Mouse (Mus musculus) erythroid progenitor cell, adult 5-6 weeks (primary cell): Measurements from ENCODE around the gene Pih1d1. TPM values are rescaled to one million over a fixed set of nuclear protein-coding genes. Genes with fewer than 3 reads are reported as not detected.

Source experiments
- total RNA-seq, 2 experiments: library from RNA; stranded (forward) in 1 of 2; stranded (reverse) in 1 of 2; fragments of 150-400 nt in 1 of 2; fragments of 186-747, 209-891 nt in 1 of 2; gene quantifications; 2 replicates each; pipeline versions ENCODE4 v1.2.3 to v1.2.4; 2015 to 2017; ENCODE audit warnings: low replicate concordance in 2 of 2

Pih1d1 gene
- total RNA-seq, 2 experiments from 2014 or later, result 8.7 to 96.4 TPM

Other genes starting within 250 kb of the Pih1d1 start
Only the 30 nearest of the 32 such genes appear.
- gene Tsks, start 211.1 kb upstream of the Pih1d1 start, total RNA-seq (2015; ENCODE audit: low replicate concordance), result not detected in 2 replicates
- gene Tsks, start 211.1 kb upstream of the Pih1d1 start, total RNA-seq (2017; ENCODE audit: low replicate concordance), result not detected in 2 replicates
- 1.1 TPM in 1 of 2 replicates, not detected in the other for gene Cpt1c, start 179.5 kb upstream of the Pih1d1 start, total RNA-seq (2015; ENCODE audit: low replicate concordance)
- 1.7 TPM in 1 of 2 replicates, not detected in the other for gene Cpt1c, start 179.5 kb upstream of the Pih1d1 start, total RNA-seq (2017; ENCODE audit: low replicate concordance)
- 17.3 and 28.9 TPM in 2 replicates for gene Prmt1, start 167.7 kb upstream of the Pih1d1 start, total RNA-seq (2015; ENCODE audit: low replicate concordance)
- gene Prmt1, start 167.7 kb upstream of the Pih1d1 start, total RNA-seq (2017; ENCODE audit: low replicate concordance), result 2.3 and 25.4 TPM in 2 replicates
- gene Irf3, start 156.7 kb upstream of the Pih1d1 start, total RNA-seq (2015; ENCODE audit: low replicate concordance), result 50.7 and 80.7 TPM in 2 replicates
- gene Irf3, start 156.7 kb upstream of the Pih1d1 start, total RNA-seq (2017; ENCODE audit: low replicate concordance), result 44.2 and 62.0 TPM in 2 replicates
- 6.3 and 10.1 TPM in 2 replicates for gene Bcl2l12, start 155.6 kb upstream of the Pih1d1 start, total RNA-seq (2015; ENCODE audit: low replicate concordance)
- 3.6 and 8.7 TPM in 2 replicates for gene Bcl2l12, start 155.6 kb upstream of the Pih1d1 start, total RNA-seq (2017; ENCODE audit: low replicate concordance)
- gene Scaf1, start 137.9 kb upstream of the Pih1d1 start, total RNA-seq (2015; ENCODE audit: low replicate concordance), result 20.9 and 30.2 TPM in 2 replicates
- 15.8 and 31.6 TPM in 2 replicates for gene Scaf1, start 137.9 kb upstream of the Pih1d1 start, total RNA-seq (2017; ENCODE audit: low replicate concordance)
- 15.9 and 24.1 TPM in 2 replicates for gene Rras, start 136.3 kb upstream of the Pih1d1 start, total RNA-seq (2015; ENCODE audit: low replicate concordance)
- 0.90 TPM in 1 of 2 replicates, not detected in the other for gene Rras, start 136.3 kb upstream of the Pih1d1 start, total RNA-seq (2017; ENCODE audit: low replicate concordance)
- gene Prr12, start 101.4 kb upstream of the Pih1d1 start, total RNA-seq (2015; ENCODE audit: low replicate concordance), result 3.6 and 6.7 TPM in 2 replicates
- 0.13 and 0.23 TPM in 2 replicates for gene Prr12, start 101.4 kb upstream of the Pih1d1 start, total RNA-seq (2017; ENCODE audit: low replicate concordance)
- gene Nosip, start 91.9 kb upstream of the Pih1d1 start, total RNA-seq (2015; ENCODE audit: low replicate concordance), result 24.5 and 30.6 TPM in 2 replicates
- 32.7 and 54.0 TPM in 2 replicates for gene Nosip, start 91.9 kb upstream of the Pih1d1 start, total RNA-seq (2017; ENCODE audit: low replicate concordance)
- gene Prrg2, start 91.6 kb upstream of the Pih1d1 start, total RNA-seq (2015; ENCODE audit: low replicate concordance), result 2.9 and 8.8 TPM in 2 replicates
- 0.91 and 6.8 TPM in 2 replicates for gene Prrg2, start 91.6 kb upstream of the Pih1d1 start, total RNA-seq (2017; ENCODE audit: low replicate concordance)
- 1.1 and 8.8 TPM in 2 replicates for gene Rcn3, start 62.1 kb upstream of the Pih1d1 start, total RNA-seq (2015; ENCODE audit: low replicate concordance)
- 1.9 and 4.0 TPM in 2 replicates for gene Rcn3, start 62.1 kb upstream of the Pih1d1 start, total RNA-seq (2017; ENCODE audit: low replicate concordance)
- 10.5 TPM in 2 replicates for gene Fcgrt, start 50.5 kb upstream of the Pih1d1 start, total RNA-seq (2015; ENCODE audit: low replicate concordance)
- gene Fcgrt, start 50.5 kb upstream of the Pih1d1 start, total RNA-seq (2017; ENCODE audit: low replicate concordance), result 8.3 and 9.7 TPM in 2 replicates
- gene Rps11, start 29.9 kb upstream of the Pih1d1 start, total RNA-seq (2015; ENCODE audit: low replicate concordance), result 694 and 736 TPM in 2 replicates
- 189 and 313 TPM in 2 replicates for gene Rps11, start 29.9 kb upstream of the Pih1d1 start, total RNA-seq (2017; ENCODE audit: low replicate concordance)
- 918 and 1,040 TPM in 2 replicates for gene Rpl13a, start 25.5 kb upstream of the Pih1d1 start, total RNA-seq (2015; ENCODE audit: low replicate concordance)
- 765 and 800 TPM in 2 replicates for gene Rpl13a, start 25.5 kb upstream of the Pih1d1 start, total RNA-seq (2017; ENCODE audit: low replicate concordance)
- gene Gm45713, start 18.1 kb upstream of the Pih1d1 start, total RNA-seq (2015; ENCODE audit: low replicate concordance), result not detected in 2 replicates
- gene Gm45713, start 18.1 kb upstream of the Pih1d1 start, total RNA-seq (2017; ENCODE audit: low replicate concordance), result 0.98 and 2.3 TPM in 2 replicates
- 3.6 and 17.2 TPM in 2 replicates for gene Flt3l, start 17.9 kb upstream of the Pih1d1 start, total RNA-seq (2015; ENCODE audit: low replicate concordance)
- 0.23 and 4.5 TPM in 2 replicates for gene Flt3l, start 17.9 kb upstream of the Pih1d1 start, total RNA-seq (2017; ENCODE audit: low replicate concordance)
- 24.5 and 29.3 TPM in 2 replicates for gene Aldh16a1, start 281 bp downstream of the Pih1d1 start, total RNA-seq (2015; ENCODE audit: low replicate concordance)
- 12.4 and 14.1 TPM in 2 replicates for gene Aldh16a1, start 281 bp downstream of the Pih1d1 start, total RNA-seq (2017; ENCODE audit: low replicate concordance)
- gene Slc17a7, start 9.6 kb downstream of the Pih1d1 start, total RNA-seq (2015; ENCODE audit: low replicate concordance), result not detected in 2 replicates
- not detected in 2 replicates for gene Slc17a7, start 9.6 kb downstream of the Pih1d1 start, total RNA-seq (2017; ENCODE audit: low replicate concordance)
- not detected in 2 replicates for gene Gfy, start 25.3 kb downstream of the Pih1d1 start, total RNA-seq (2015; ENCODE audit: low replicate concordance)
- not detected in 2 replicates for gene Gfy, start 25.3 kb downstream of the Pih1d1 start, total RNA-seq (2017; ENCODE audit: low replicate concordance)
- not detected in 2 replicates for gene Pth2, start 26.7 kb downstream of the Pih1d1 start, total RNA-seq (2015; ENCODE audit: low replicate concordance)
- not detected in 2 replicates for gene Pth2, start 26.7 kb downstream of the Pih1d1 start, total RNA-seq (2017; ENCODE audit: low replicate concordance)
- gene Ccdc155, start 50.6 kb downstream of the Pih1d1 start, total RNA-seq (2015; ENCODE audit: low replicate concordance), result not detected in 2 replicates
- not detected in 2 replicates for gene Ccdc155, start 50.6 kb downstream of the Pih1d1 start, total RNA-seq (2017; ENCODE audit: low replicate concordance)
- gene Dkkl1, start 57.8 kb downstream of the Pih1d1 start, total RNA-seq (2015; ENCODE audit: low replicate concordance), result 6.3 and 8.6 TPM in 2 replicates
- gene Dkkl1, start 57.8 kb downstream of the Pih1d1 start, total RNA-seq (2017; ENCODE audit: low replicate concordance), result 0.77 TPM in 1 of 2 replicates, not detected in the other
- not detected in 2 replicates for gene Tead2, start 61.5 kb downstream of the Pih1d1 start, total RNA-seq (2015; ENCODE audit: low replicate concordance)
- not detected in 2 replicates for gene Tead2, start 61.5 kb downstream of the Pih1d1 start, total RNA-seq (2017; ENCODE audit: low replicate concordance)
- 82.2 and 86.1 TPM in 2 replicates for gene Cd37, start 84.8 kb downstream of the Pih1d1 start, total RNA-seq (2015; ENCODE audit: low replicate concordance)
- 21.1 and 54.8 TPM in 2 replicates for gene Cd37, start 84.8 kb downstream of the Pih1d1 start, total RNA-seq (2017; ENCODE audit: low replicate concordance)
- not detected in 2 replicates for gene Slc6a16, start 86.8 kb downstream of the Pih1d1 start, total RNA-seq (2015; ENCODE audit: low replicate concordance)
- gene Slc6a16, start 86.8 kb downstream of the Pih1d1 start, total RNA-seq (2017; ENCODE audit: low replicate concordance), result not detected in 2 replicates
- not detected in 2 replicates for gene Slc6a21, start 123.2 kb downstream of the Pih1d1 start, total RNA-seq (2015; ENCODE audit: low replicate concordance)
- gene Slc6a21, start 123.2 kb downstream of the Pih1d1 start, total RNA-seq (2017; ENCODE audit: low replicate concordance), result not detected in 2 replicates
- not detected in 2 replicates for gene Trpm4, start 179.5 kb downstream of the Pih1d1 start, total RNA-seq (2015; ENCODE audit: low replicate concordance)
- gene Trpm4, start 179.5 kb downstream of the Pih1d1 start, total RNA-seq (2017; ENCODE audit: low replicate concordance), result not detected in 2 replicates
- not detected in 2 replicates for gene Hrc, start 181.0 kb downstream of the Pih1d1 start, total RNA-seq (2015; ENCODE audit: low replicate concordance)
- gene Hrc, start 181.0 kb downstream of the Pih1d1 start, total RNA-seq (2017; ENCODE audit: low replicate concordance), result not detected in 2 replicates
- gene Ppfia3, start 212.7 kb downstream of the Pih1d1 start, total RNA-seq (2015; ENCODE audit: low replicate concordance), result not detected in 2 replicates
- not detected in 2 replicates for gene Ppfia3, start 212.7 kb downstream of the Pih1d1 start, total RNA-seq (2017; ENCODE audit: low replicate concordance)
- gene Lin7b, start 216.3 kb downstream of the Pih1d1 start, total RNA-seq (2015; ENCODE audit: low replicate concordance), result not detected in 2 replicates
- not detected in 2 replicates for gene Lin7b, start 216.3 kb downstream of the Pih1d1 start, total RNA-seq (2017; ENCODE audit: low replicate concordance)